Mouse (Mus musculus) lung, postnatal 10 days (tissue): ENCODE measurements at regions not wholly inside any gene's neighbourhood (a gene's known extent, or its start where the extent isn't known, plus 50 kb on each side); places are given as distances from the start of the nearest gene placed in this dataset.

Experiments used
- DNase-seq: peaks from one replicate; pipeline ENCODE4 v3.0.0; 2021

GRCm38 (mm10) chr6:84514623-84515022 lies 79.1 kb downstream of the Cyp26b1 start:
- no peak for DNase-seq

GRCm38 (mm10) chr6:84508598-84508997 lies 85.1 kb downstream of the Cyp26b1 start:
- no peak for DNase-seq

GRCm38 (mm10) chr6:84506675-84507074 lies 87.0 kb downstream of the Cyp26b1 start:
- no peak for DNase-seq

- no peak for DNase-seq
Observed at GRCm38 (mm10) chr6:84500255-84500886, 93.3 kb downstream of the Cyp26b1 start.

GRCm38 (mm10) chr6:84498076-84498475 lies 95.6 kb downstream of the Cyp26b1 start:
- no peak for DNase-seq

GRCm38 (mm10) chr6:84493676-84494075 lies 100.0 kb downstream of the Cyp26b1 start:
- DNase-seq = no peak

- peak; percentile 25 for DNase-seq
Observed at GRCm38 (mm10) chr6:84493169-84493568, 100.5 kb downstream of the Cyp26b1 start.

- DNase-seq = no peak
Observed at GRCm38 (mm10) chr6:84492594-84492993, 101.1 kb downstream of the Cyp26b1 start.

GRCm38 (mm10) chr6:84491106-84491505 lies 102.6 kb downstream of the Cyp26b1 start:
- no peak for DNase-seq

- DNase-seq = no peak
Observed at GRCm38 (mm10) chr6:84481205-84481604, 112.5 kb downstream of the Cyp26b1 start.

- DNase-seq = no peak
Observed at GRCm38 (mm10) chr6:84477072-84477471, 116.6 kb downstream of the Cyp26b1 start.

GRCm38 (mm10) chr6:84476466-84476865 lies 117.2 kb downstream of the Cyp26b1 start:
- DNase-seq = peak; percentile 51

- DNase-seq = no peak
Observed at GRCm38 (mm10) chr6:84474835-84475234, 118.9 kb downstream of the Cyp26b1 start.

- DNase-seq = no peak
Observed at GRCm38 (mm10) chr6:84473171-84473570, 120.5 kb downstream of the Cyp26b1 start.

- DNase-seq = no peak
Observed at GRCm38 (mm10) chr6:84472287-84472686, 121.4 kb downstream of the Cyp26b1 start.

- no peak for DNase-seq
Observed at GRCm38 (mm10) chr6:84467319-84467718, 126.4 kb downstream of the Cyp26b1 start.

GRCm38 (mm10) chr6:84466223-84466622 lies 127.5 kb downstream of the Cyp26b1 start:
- DNase-seq = no peak

GRCm38 (mm10) chr6:84465596-84465995 lies 128.1 kb downstream of the Cyp26b1 start:
- no peak for DNase-seq

GRCm38 (mm10) chr6:84463592-84464367 lies 129.9 kb downstream of the Cyp26b1 start:
- DNase-seq = no peak

GRCm38 (mm10) chr6:84456803-84457202 lies 136.9 kb downstream of the Cyp26b1 start:
- DNase-seq = no peak

- DNase-seq = no peak
Observed at GRCm38 (mm10) chr6:84445093-84445492, 148.6 kb downstream of the Cyp26b1 start.

- no peak for DNase-seq
Observed at GRCm38 (mm10) chr6:84442667-84443066, 151.0 kb downstream of the Cyp26b1 start.

- DNase-seq = no peak
Observed at GRCm38 (mm10) chr6:84441721-84442480, 151.8 kb downstream of the Cyp26b1 start.

GRCm38 (mm10) chr6:84436716-84437115 lies 157.0 kb downstream of the Cyp26b1 start:
- no peak for DNase-seq
